Mouse (Mus musculus) kidney, postnatal 0 days (tissue): ENCODE measurements around the gene Hnrnpd. TPM values are rescaled to one million over a fixed set of nuclear protein-coding genes. Genes with fewer than 3 reads are reported as not detected.

Source experiments
- ATAC-seq: fragments of 200-750 bp; cut with Nextera tagmentation; replicated peaks from 2 replicates; pipeline ENCODE4 v1.8.0; 2017; ENCODE audit warnings: low read depth, moderate number of reproducible peaks, moderate TSS enrichment, moderate library complexity; ENCODE audit not compliant: low FRiP score
- DNase-seq: peaks from one replicate; pipeline ENCODE4 v3.0.0-alpha.2; 2016; ENCODE audit warnings: low spot score
- H3K27ac ChIP-seq: fragments of 300-500 bp; sonication (generic); 2 replicates; pipeline ENCODE4 v1.5.1; 2014; ENCODE audit warnings: mild to moderate bottlenecking
- H3K27me3 ChIP-seq: fragments of 300-500 bp; sonication (generic); 2 replicates; pipeline ENCODE4 v1.6.1; 2014; ENCODE audit warnings: low read length, mixed read lengths; ENCODE audit not compliant: insufficient read depth
- H3K36me3 ChIP-seq: fragments of 300-500 bp; sonication (generic); 2 replicates; pipeline ENCODE4 v1.6.1; 2014; ENCODE audit warnings: low read length, mixed read lengths; ENCODE audit not compliant: insufficient read depth
- H3K4me1 ChIP-seq: fragments of 300-500 bp; sonication (generic); replicated peaks from 2 replicates; pipeline ENCODE4 v1.6.1; 2014; ENCODE audit warnings: antibody characterized with exemption, low read length, mixed read lengths; ENCODE audit not compliant: insufficient read depth
- H3K4me2 ChIP-seq: fragments of 300-500 bp; sonication (generic); 2 replicates; pipeline ENCODE4 v1.6.1; 2014; ENCODE audit warnings: mild to moderate bottlenecking, low read length, moderate library complexity, mixed read lengths
- H3K4me3 ChIP-seq: fragments of 300-500 bp; sonication (generic); replicated peaks from 2 replicates; pipeline ENCODE4 v1.5.1; 2014; ENCODE audit warnings: low read depth, low read length
- H3K9ac ChIP-seq: fragments of 300-500 bp; sonication (generic); 2 replicates; pipeline ENCODE4 v1.6.1; 2014; ENCODE audit warnings: low read depth, low read length
- H3K9me3 ChIP-seq: fragments of 300-500 bp; sonication (generic); replicated peaks from 2 replicates; pipeline ENCODE4 v1.6.1; 2016; ENCODE audit warnings: low read length, inconsistent platforms, mixed read lengths
- CTCF ChIP-seq: IDR thresholded peaks from 2 replicates; pipeline ENCODE4 v1.5.1; 2016; ENCODE audit warnings: antibody characterized with exemption, low read depth, mild to moderate bottlenecking, moderate library complexity
- WGBS: fragments of 180-500 bp; shearing (Covaris S2); extraction: QIAGEN DNeasy Blood & Tissue Kit; methylation state at CpG from one replicate; pipeline ENCODE4 v1.1.7; 2014; 5-methylcytosine and 5-hydroxymethylcytosine counted together
- polyA plus RNA-seq: library from polyadenylated mRNA; unstranded; fragments of >200 nt; fragmentation: Nextera tagmentation; extraction: Ambion mirVana; gene quantifications from 2 replicates; pipeline ENCODE4 v1.2.1, GENCODE M21; 2015

The Hnrnpd gene
- polyA plus RNA-seq, 1 experiment from 2014 or later, result 125 TPM

DNA sequence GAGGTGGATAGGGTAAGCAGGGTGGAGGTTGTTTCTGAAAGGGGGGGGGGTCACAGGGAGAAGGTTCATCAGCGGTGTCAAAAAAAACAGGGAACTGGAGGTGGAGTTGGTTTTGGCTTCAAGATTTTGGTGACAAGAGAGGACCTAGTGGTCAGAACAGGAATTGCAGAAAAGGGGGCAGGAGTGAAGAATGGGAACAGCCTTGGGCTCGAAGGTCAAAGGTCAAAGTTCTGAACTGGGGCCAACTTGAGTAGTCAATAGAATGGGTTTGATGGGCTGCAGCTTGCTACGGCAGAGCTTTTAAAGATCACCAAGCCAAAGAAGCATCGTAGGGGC is 28.3 kb upstream of the Hnrnpd start:
- H3K27ac ChIP-seq, result no peak overlapping the region
- ATAC-seq (no peak), DNase-seq (no peak)
- H3K9me3 ChIP-seq, result no peaks in the 10 kb centered on the region
- no peaks in the 10 kb centered on the region for H3K36me3 ChIP-seq
- TF ChIP-seq CTCF, result peak; percentile 24; the same call in 1 of the 2 replicates
- no peak overlapping the region for H3K4me3 ChIP-seq
- no peaks in the 10 kb centered on the region for H3K27me3 ChIP-seq
- WGBS, result 83% methylated on average over 4 of the region's 4 CpGs
- H3K9ac ChIP-seq, result no peak overlapping the region
- H3K4me1 ChIP-seq, result no peaks in the 10 kb centered on the region
- no peak overlapping the region for H3K4me2 ChIP-seq

- 90% methylated on average over 4 of the region's 4 CpGs for WGBS
- ATAC-seq (no peak), DNase-seq (no peak)
- Histone ChIP-seq H3K4me2 (no peak overlapping the region), H3K36me3 (no peaks in the 10 kb centered on the region), H3K27ac (no peak overlapping the region), H3K4me1 (no peaks in the 10 kb centered on the region), H3K4me3 (no peak overlapping the region), H3K9me3 (no peaks in the 10 kb centered on the region), H3K9ac (no peak overlapping the region), H3K27me3 (no peaks in the 10 kb centered on the region)
- TF ChIP-seq CTCF, result no peak
Measured at GRCm38 (mm10) chr5:100006324-100007039, 27.7 kb upstream of the Hnrnpd start.

GRCm38 (mm10) chr5:100005896-100006295 is 27.2 kb upstream of the Hnrnpd start:
- WGBS, result 79% methylated on average over 6 of the region's 6 CpGs
- H3K27ac ChIP-seq, result no peak overlapping the region
- no peaks in the 10 kb centered on the region for H3K36me3 ChIP-seq
- no peak overlapping the region for H3K4me3 ChIP-seq
- H3K4me1 ChIP-seq, result no peaks in the 10 kb centered on the region
- H3K9me3 ChIP-seq, result no peaks in the 10 kb centered on the region
- H3K9ac ChIP-seq, result no peak overlapping the region
- no peak for DNase-seq
- no peak for ATAC-seq
- TF ChIP-seq CTCF, result no peak
- no peaks in the 10 kb centered on the region for H3K27me3 ChIP-seq
- H3K4me2 ChIP-seq, result no peak overlapping the region

- Histone ChIP-seq H3K4me3 (no peak overlapping the region), H3K27ac (no peak overlapping the region), H3K9me3 (no peaks in the 10 kb centered on the region), H3K27me3 (no peaks in the 10 kb centered on the region), H3K4me1 (no peaks in the 10 kb centered on the region), H3K9ac (no peak overlapping the region), H3K4me2 (no peak overlapping the region), H3K36me3 (no peaks in the 10 kb centered on the region)
- DNase-seq (no peak), ATAC-seq (no peak)
- 78% methylated on average over 3 of the region's 3 CpGs for WGBS
- no peak for TF ChIP-seq CTCF
Measured at GRCm38 (mm10) chr5:100005431-100005830, 26.7 kb upstream of the Hnrnpd start.

- H3K9ac ChIP-seq, result no peak overlapping the region
- H3K36me3 ChIP-seq, result no peaks in the 10 kb centered on the region
- DNase-seq (no peak), ATAC-seq (no peak)
- H3K27ac ChIP-seq, result no peak overlapping the region
- TF ChIP-seq CTCF, result no peak
- H3K9me3 ChIP-seq, result no peaks in the 10 kb centered on the region
- no peaks in the 10 kb centered on the region for H3K4me1 ChIP-seq
- H3K27me3 ChIP-seq, result no peaks in the 10 kb centered on the region
- 77% methylated on average over 4 of the region's 4 CpGs for WGBS
- H3K4me3 ChIP-seq, result no peak overlapping the region
- H3K4me2 ChIP-seq, result no peak overlapping the region
Measured at GRCm38 (mm10) chr5:100003895-100004294, 25.2 kb upstream of the Hnrnpd start.

DNA sequence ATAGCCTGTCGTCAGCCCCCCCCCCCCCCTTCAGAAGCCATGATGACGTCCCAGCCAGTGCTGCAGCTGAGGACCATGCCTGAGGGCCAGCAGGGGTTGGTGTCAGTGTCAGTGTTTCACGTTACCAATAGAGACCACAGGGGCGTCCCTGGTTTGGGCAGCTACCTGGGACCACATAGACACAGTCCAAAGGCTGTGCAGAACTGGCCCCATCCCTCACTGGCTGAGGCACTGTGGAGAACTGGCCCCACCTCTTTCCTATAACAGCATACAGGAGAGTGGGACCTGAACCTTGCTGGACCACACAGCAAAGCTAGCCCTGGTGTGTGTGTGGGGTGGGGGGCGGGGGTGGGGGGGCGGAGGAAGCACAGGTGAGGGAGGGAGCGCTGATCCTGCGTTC is 21.8 kb upstream of the Hnrnpd start:
- no peaks in the 10 kb centered on the region for H3K27me3 ChIP-seq
- ATAC-seq (no peak), DNase-seq (no peak)
- no peaks in the 10 kb centered on the region for H3K9me3 ChIP-seq
- H3K36me3 ChIP-seq, result no peaks in the 10 kb centered on the region
- H3K27ac ChIP-seq, result no peak overlapping the region
- H3K4me2 ChIP-seq, result no peak overlapping the region
- TF ChIP-seq CTCF, result no peak
- no peaks in the 10 kb centered on the region for H3K4me1 ChIP-seq
- no peak overlapping the region for H3K9ac ChIP-seq
- no peak overlapping the region for H3K4me3 ChIP-seq
- WGBS, result 46% methylated on average over 8 of the region's 8 CpGs

- Histone ChIP-seq H3K9ac (no peak overlapping the region), H3K4me3 (no peak overlapping the region), H3K36me3 (no peaks in the 10 kb centered on the region), H3K4me1 (no peaks in the 10 kb centered on the region), H3K27me3 (no peaks in the 10 kb centered on the region), H3K27ac (no peak overlapping the region), H3K9me3 (no peaks in the 10 kb centered on the region), H3K4me2 (no peak overlapping the region)
- DNase-seq (no peak), ATAC-seq (no peak)
- 82% methylated on average over 7 of the region's 7 CpGs for WGBS
- TF ChIP-seq CTCF, result no peak
Measured at GRCm38 (mm10) chr5:100000048-100000447, 21.3 kb upstream of the Hnrnpd start.
